ENCODE assay signal across 19 mouse cellular contexts in the genomic region with DNA sequence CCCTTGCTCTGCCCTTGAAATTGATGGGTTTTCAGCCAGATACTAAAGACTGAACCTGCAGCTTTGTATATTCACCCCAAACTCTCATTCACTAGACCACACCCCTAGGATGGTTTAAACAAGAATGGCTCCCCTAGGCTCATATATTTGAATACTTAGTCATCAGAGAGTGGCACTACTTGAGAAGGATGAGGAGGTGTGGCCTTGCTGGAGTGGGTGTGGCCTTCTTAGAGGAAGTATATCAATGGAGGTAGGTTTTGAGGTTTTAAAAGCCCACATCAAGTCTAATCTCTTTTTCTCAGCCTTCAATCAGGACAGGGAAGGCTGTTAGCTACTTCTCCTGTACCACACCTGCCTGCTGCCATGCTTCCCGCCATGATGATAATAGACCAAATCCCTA.
"Had no signal": no experiment of that assay in that cellular context is flagged by ENCODE, and none has a peak within 500 bp of the region (broad histone marks: within the 10 kb centered on the region; RNA-seq: fewer than 3 reads in every experiment).

No protein-coding gene starts in this region.

- H3K27me3 ChIP-seq: limb, embryonic 12.5 days; liver, embryonic 13.5 days; lung, embryonic 15.5 days; megakaryocyte, embryonic 14.5 days had no signal

- ATAC-seq: liver, postnatal 0 days; midbrain, embryonic 16.5 days had no signal

- H3K4me3 ChIP-seq: limb, embryonic 12.5 days; liver, embryonic 13.5 days; lung, embryonic 15.5 days; megakaryocyte, embryonic 14.5 days had no signal

- H3K9me3 ChIP-seq: lung, embryonic 15.5 days had no signal

- DNase-seq: kidney, adult 9 months; kidney, postnatal 36 days; layer of hippocampus, adult 9-11 months; layer of hippocampus, postnatal 36 days; liver; liver, embryonic 13.5 days; liver, postnatal 0 days; lung, postnatal 14 days; right cerebral cortex, adult 18-20 months; right cerebral cortex, postnatal 25 days; thymus, adult 2 months; thymus, postnatal 36 days had no signal

- H3K9ac ChIP-seq: limb, embryonic 12.5 days; liver, embryonic 13.5 days; liver, postnatal 0 days; lung, embryonic 15.5 days had no signal

- H3K4me2 ChIP-seq: limb, embryonic 12.5 days; liver, embryonic 13.5 days; lung, embryonic 15.5 days; midbrain, embryonic 11.5 days had no signal

- H3K27ac ChIP-seq: kidney, postnatal 0 days; limb, embryonic 12.5 days; liver, embryonic 13.5 days; lung, embryonic 15.5 days; macrophage had no signal
